Mouse (Mus musculus) forebrain, embryonic 10.5 days (tissue): ENCODE data around the gene Caln1. TPM values are rescaled to one million over a fixed set of nuclear protein-coding genes. Genes with fewer than 3 reads are reported as not detected.

Experiments
- DNase-seq: peaks from one replicate; pipeline ENCODE4 v3.0.0-alpha.2; 2017; ENCODE audit warnings: low spot score; ENCODE audit errors: extremely low spot score
- H3K27ac ChIP-seq: fragments of 300-500 bp; sonication (generic); 2 replicates; pipeline ENCODE4 v1.5.1; 2016; ENCODE audit warnings: mild to moderate bottlenecking
- H3K27me3 ChIP-seq: fragments of 300-500 bp; sonication (generic); 2 replicates; pipeline ENCODE4 v1.6.1; 2016; ENCODE audit warnings: mild to moderate bottlenecking; ENCODE audit not compliant: poor library complexity, severe bottlenecking
- H3K36me3 ChIP-seq: fragments of 300-500 bp; sonication (generic); replicated peaks from 2 replicates; pipeline ENCODE4 v1.6.1; 2016; ENCODE audit warnings: mild to moderate bottlenecking, moderate library complexity
- H3K4me1 ChIP-seq: fragments of 300-500 bp; sonication (generic); 2 replicates; pipeline ENCODE4 v1.6.1; 2016
- H3K4me3 ChIP-seq: fragments of 300-500 bp; sonication (generic); 2 replicates; pipeline ENCODE4 v1.5.1; 2016; ENCODE audit warnings: mild to moderate bottlenecking, moderate library complexity
- H3K9me3 ChIP-seq: fragments of 300-500 bp; sonication (generic); 2 replicates; pipeline ENCODE4 v1.6.1; 2016; ENCODE audit warnings: mild to moderate bottlenecking, moderate library complexity
- WGBS: fragments of 180-500 bp; shearing (Covaris S2); methylation state at CpG from one replicate; pipeline ENCODE4 v1.1.7; 2016; 5-methylcytosine and 5-hydroxymethylcytosine counted together
- polyA plus RNA-seq: library from polyadenylated mRNA; unstranded; fragments of >200 nt; fragmentation: Nextera tagmentation; extraction: Ambion mirVana; gene quantifications from 2 replicates; pipeline ENCODE4 v1.2.1, GENCODE M21; 2016

The Caln1 gene
- polyA plus RNA-seq, 1 experiment from 2014 or later: 0.30 TPM

- H3K9me3 ChIP-seq: no peaks in the 10 kb centered on the region
- DNase-seq: no peak
- no peaks in the 10 kb centered on the region for H3K36me3 ChIP-seq
- no peak overlapping the region for H3K27ac ChIP-seq
- 87% methylated on average over 1 of the region's 1 CpGs for WGBS
- H3K27me3 ChIP-seq: no peaks in the 10 kb centered on the region
- H3K4me1 ChIP-seq: no peaks in the 10 kb centered on the region
- H3K4me3 ChIP-seq: no peak overlapping the region
Measured at GRCm38 (mm10) chr5:130480290-130480689, 111.0 kb downstream of the Caln1 start.

DNA sequence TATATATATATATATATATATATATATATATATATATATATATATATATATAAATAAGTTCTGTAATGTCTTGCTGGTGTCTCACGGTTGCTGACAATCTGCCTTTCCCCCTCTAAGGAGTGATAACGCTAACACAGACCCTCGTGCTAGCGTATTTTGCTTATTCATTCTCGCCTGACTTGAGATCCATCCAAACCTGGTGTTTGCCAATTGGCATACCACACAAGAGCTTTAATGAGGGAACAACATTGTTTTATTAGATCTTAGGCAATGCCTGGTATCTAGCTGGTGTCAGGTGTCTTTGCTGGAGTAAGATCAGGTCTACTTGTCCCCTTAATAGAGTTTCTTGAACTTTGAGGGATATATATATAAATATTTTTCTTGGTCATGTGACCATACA lies 122.2 kb downstream of the Caln1 start:
- Histone ChIP-seq H3K27ac (no peak overlapping the region), H3K9me3 (no peaks in the 10 kb centered on the region), H3K4me3 (no peak overlapping the region), H3K27me3 (no peaks in the 10 kb centered on the region), H3K36me3 (no peaks in the 10 kb centered on the region), H3K4me1 (no peaks in the 10 kb centered on the region)
- DNase-seq: no peak
- WGBS: 95% methylated on average over 5 of the region's 5 CpGs

DNA sequence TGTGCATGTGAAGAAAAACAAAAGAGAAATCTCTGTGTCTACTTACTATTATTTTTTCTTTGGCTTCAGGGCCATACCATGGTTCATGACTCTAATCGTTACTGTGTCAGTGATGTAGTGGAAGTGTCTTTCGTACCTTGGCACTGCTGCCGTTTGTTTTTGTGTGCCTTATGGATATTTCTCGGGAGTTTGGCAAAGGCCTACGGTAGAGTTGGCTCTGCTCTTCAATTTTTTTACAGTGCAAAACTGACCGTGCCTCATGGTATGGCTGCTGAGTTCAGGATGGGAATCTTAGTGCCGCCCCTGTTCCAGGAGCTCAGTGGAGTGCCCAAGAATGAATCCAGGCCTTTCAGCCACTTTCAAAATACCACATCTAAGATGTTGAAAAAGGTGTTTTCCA lies 123.0 kb downstream of the Caln1 start:
- Histone ChIP-seq H3K36me3 (no peaks in the 10 kb centered on the region), H3K9me3 (no peaks in the 10 kb centered on the region), H3K4me1 (no peaks in the 10 kb centered on the region), H3K4me3 (no peak overlapping the region), H3K27ac (no peak overlapping the region), H3K27me3 (no peaks in the 10 kb centered on the region)
- no peak for DNase-seq
- 90% methylated on average over 7 of the region's 7 CpGs for WGBS

- H3K36me3 ChIP-seq: no peaks in the 10 kb centered on the region
- no peaks in the 10 kb centered on the region for H3K4me1 ChIP-seq
- H3K9me3 ChIP-seq: no peaks in the 10 kb centered on the region
- no peak overlapping the region for H3K4me3 ChIP-seq
- DNase-seq: no peak
- 91% methylated on average over 9 of the region's 9 CpGs for WGBS
- no peak overlapping the region for H3K27ac ChIP-seq
- H3K27me3 ChIP-seq: no peaks in the 10 kb centered on the region
Measured at GRCm38 (mm10) chr5:130502541-130502940, 133.3 kb downstream of the Caln1 start.

DNA sequence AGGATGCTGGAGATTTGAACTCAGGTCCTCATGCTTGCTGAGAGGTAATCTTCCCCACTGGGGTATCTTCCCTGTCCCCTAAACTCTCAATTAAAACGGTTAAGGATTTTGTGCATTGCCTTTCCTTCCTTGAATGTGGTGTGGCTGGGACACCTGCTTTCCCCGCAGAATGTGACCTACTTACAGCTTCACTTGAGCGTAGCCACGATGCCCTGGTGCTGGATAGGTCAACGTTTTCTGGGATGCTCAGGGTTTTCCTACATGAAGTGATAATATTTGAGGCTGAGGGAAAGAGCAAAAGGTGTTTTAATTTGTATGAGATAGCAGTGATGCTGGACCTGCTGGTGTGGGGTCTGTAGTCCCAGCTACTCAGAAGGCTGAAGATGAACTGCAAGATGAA lies 135.6 kb downstream of the Caln1 start:
- no peak overlapping the region for H3K4me3 ChIP-seq
- no peaks in the 10 kb centered on the region for H3K4me1 ChIP-seq
- no peaks in the 10 kb centered on the region for H3K27me3 ChIP-seq
- no peak overlapping the region for H3K27ac ChIP-seq
- no peaks in the 10 kb centered on the region for H3K9me3 ChIP-seq
- 91% methylated on average over 5 of the region's 5 CpGs for WGBS
- no peaks in the 10 kb centered on the region for H3K36me3 ChIP-seq
- no peak for DNase-seq

GRCm38 (mm10) chr5:130510516-130510915 lies 141.3 kb downstream of the Caln1 start:
- WGBS: 91% methylated on average over 2 of the region's 2 CpGs
- Histone ChIP-seq H3K4me3 (no peak overlapping the region), H3K27me3 (no peaks in the 10 kb centered on the region), H3K9me3 (no peaks in the 10 kb centered on the region; the same call in 1 of the 2 replicates), H3K27ac (no peak overlapping the region), H3K36me3 (no peaks in the 10 kb centered on the region), H3K4me1 (no peaks in the 10 kb centered on the region)
- no peak for DNase-seq

DNA sequence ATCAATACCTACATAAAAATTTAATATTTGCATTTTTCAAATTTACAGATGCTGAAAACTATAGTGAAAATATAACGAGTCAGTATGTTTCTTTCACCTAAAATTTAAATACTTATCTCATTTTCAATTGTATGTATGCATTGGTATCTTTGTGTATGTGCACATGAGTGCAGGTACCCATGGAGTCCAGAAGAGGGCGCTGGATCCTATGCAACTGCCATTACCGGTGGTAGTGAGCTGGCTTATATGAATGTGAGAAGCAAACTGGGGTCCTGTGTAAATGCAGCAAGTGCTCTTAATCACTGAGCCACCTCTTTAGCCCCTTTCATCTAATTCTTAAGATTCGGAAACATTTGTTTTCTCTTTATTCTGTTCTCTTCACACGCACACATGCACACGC lies 146.1 kb downstream of the Caln1 start:
- WGBS: 81% methylated on average over 6 of the region's 6 CpGs
- Histone ChIP-seq H3K27ac (no peak overlapping the region), H3K36me3 (no peaks in the 10 kb centered on the region), H3K27me3 (no peaks in the 10 kb centered on the region), H3K4me1 (no peaks in the 10 kb centered on the region), H3K9me3 (no peaks in the 10 kb centered on the region; the same call in 1 of the 2 replicates), H3K4me3 (no peak overlapping the region)
- DNase-seq: no peak

DNA sequence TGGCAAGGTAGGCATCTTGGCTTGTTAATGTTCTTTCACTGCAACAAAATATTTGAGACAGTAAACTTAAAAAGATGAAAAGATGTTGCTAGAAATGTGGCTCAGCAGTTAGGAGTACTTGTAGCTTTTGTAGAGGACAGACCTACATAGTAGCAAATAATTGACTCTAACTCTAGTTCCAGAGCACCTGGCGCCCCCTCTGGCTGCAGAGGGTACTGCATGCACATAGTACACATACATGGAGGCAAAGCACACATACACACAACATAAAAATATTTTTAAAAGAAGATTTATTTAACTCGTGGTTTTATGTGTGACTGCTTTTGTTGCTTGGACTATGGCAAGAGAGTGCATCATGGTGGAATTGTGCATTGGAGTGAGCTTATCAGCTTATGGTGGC lies 151.3 kb downstream of the Caln1 start:
- DNase-seq: no peak
- Histone ChIP-seq H3K27ac (no peak overlapping the region), H3K4me3 (no peak overlapping the region), H3K27me3 (no peaks in the 10 kb centered on the region), H3K9me3 (no peaks in the 10 kb centered on the region; the same call in 1 of the 2 replicates), H3K4me1 (no peaks in the 10 kb centered on the region), H3K36me3 (no peaks in the 10 kb centered on the region)
- WGBS: 77% methylated on average over 2 of the region's 2 CpGs

- 90% methylated on average over 2 of the region's 2 CpGs for WGBS
Measured at GRCm38 (mm10) chr5:130527416-130527815, 158.2 kb downstream of the Caln1 start.

DNA sequence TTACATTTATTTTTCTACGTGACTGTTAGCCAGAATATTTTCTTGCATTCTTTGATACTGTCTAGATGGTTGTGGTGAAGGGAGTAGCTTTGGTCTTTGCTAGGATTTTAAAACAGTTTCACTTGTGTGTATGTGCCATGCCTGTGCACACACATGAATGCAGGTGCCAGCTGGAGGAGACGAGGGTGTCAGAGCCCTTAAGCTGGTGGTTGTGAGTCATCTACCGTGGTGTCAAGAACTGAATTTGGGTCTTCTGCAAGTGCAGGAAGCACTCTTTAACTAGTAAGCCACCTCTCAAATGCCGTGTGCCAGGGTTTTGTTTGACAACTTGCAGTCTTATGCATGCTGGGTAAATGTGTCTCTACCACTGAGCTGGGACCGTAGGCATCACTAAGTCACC lies 178.2 kb downstream of the Caln1 start:
- no peaks in the 10 kb centered on the region for H3K9me3 ChIP-seq
- H3K27ac ChIP-seq: no peak overlapping the region
- H3K4me3 ChIP-seq: no peak overlapping the region
- no peak for DNase-seq
- H3K36me3 ChIP-seq: no peaks in the 10 kb centered on the region
- WGBS: 92% methylated on average over 5 of the region's 5 CpGs
- no peaks in the 10 kb centered on the region for H3K27me3 ChIP-seq
- no peaks in the 10 kb centered on the region; the same call in 1 of the 2 replicates for H3K4me1 ChIP-seq

More at GRCm38 (mm10) chr5:130527416-130527815, 158.2 kb downstream of the Caln1 start:
- Histone ChIP-seq H3K4me1 (no peaks in the 10 kb centered on the region), H3K36me3 (no peaks in the 10 kb centered on the region), H3K4me3 (no peak overlapping the region), H3K27me3 (no peaks in the 10 kb centered on the region), H3K27ac (no peak overlapping the region), H3K9me3 (no peaks in the 10 kb centered on the region)
- DNase-seq: no peak

GRCm38 (mm10) chr5:130553916-130554315 lies 184.7 kb downstream of the Caln1 start:
- no peaks in the 10 kb centered on the region; the same call in 1 of the 2 replicates for H3K4me1 ChIP-seq
- no peaks in the 10 kb centered on the region for H3K9me3 ChIP-seq
- no peaks in the 10 kb centered on the region for H3K27me3 ChIP-seq
- no peaks in the 10 kb centered on the region for H3K36me3 ChIP-seq
- DNase-seq: no peak
- no peak overlapping the region for H3K4me3 ChIP-seq
- WGBS: 65% methylated on average over 4 of the region's 4 CpGs
- no peak overlapping the region for H3K27ac ChIP-seq

DNA sequence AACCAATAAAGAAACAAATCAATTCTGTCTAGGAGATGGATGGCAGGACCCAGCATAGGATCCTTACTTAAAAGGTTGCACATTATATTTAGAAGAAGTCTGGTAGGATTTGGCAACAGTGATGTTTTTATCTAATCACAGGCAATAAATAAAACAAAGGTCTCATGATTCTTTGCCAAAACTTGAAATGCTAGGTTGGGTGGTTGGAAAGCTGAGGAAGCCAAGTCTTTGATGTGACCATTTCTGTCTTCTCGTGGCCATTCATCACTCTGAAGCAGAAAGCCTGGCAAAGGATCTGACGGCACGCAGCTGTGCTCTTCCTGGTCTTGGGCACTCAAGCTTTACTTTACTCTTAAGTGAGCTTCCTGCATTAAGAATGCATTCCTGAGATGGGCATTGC lies 193.9 kb downstream of the Caln1 start:
- 90% methylated on average over 3 of the region's 3 CpGs for WGBS
- Histone ChIP-seq H3K36me3 (no peaks in the 10 kb centered on the region), H3K4me1 (no peaks in the 10 kb centered on the region), H3K27me3 (no peaks in the 10 kb centered on the region), H3K27ac (no peak overlapping the region), H3K9me3 (peaks cover 6% of the 10 kb centered on the region), H3K4me3 (no peak overlapping the region)
- DNase-seq: no peak

DNA sequence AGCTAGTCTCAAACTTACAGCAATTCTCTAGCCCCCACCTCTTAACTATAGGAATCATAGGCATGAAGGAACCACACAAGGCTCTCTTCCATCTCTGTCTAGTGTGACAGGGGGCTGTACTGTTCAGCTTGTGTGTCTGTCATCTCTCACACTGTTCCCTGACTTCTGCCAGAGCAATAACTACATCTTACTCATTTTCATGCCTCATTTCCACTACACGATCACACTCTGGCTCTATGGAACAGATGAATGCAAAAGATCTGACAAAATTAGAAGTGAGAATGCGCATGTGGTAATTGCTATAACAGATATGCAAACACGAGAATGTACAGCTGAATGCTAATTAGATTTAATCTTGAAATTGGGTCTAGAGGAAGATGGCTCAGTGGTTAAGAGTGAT lies 196.7 kb downstream of the Caln1 start:
- H3K36me3 ChIP-seq: no peaks in the 10 kb centered on the region
- H3K27ac ChIP-seq: no peak overlapping the region
- H3K4me1 ChIP-seq: no peaks in the 10 kb centered on the region
- H3K27me3 ChIP-seq: no peaks in the 10 kb centered on the region
- WGBS: 93% methylated on average over 3 of the region's 3 CpGs
- peaks cover 6% of the 10 kb centered on the region for H3K9me3 ChIP-seq
- H3K4me3 ChIP-seq: no peak overlapping the region
- DNase-seq: no peak

GRCm38 (mm10) chr5:130577581-130577980 lies 208.3 kb downstream of the Caln1 start:
- H3K4me1 ChIP-seq: no peaks in the 10 kb centered on the region
- no peak overlapping the region for H3K4me3 ChIP-seq
- H3K9me3 ChIP-seq: no peaks in the 10 kb centered on the region
- whole genome bisulfite sequencing: 91% methylated on average over 2 of the region's 2 CpGs
- no peaks in the 10 kb centered on the region for H3K36me3 ChIP-seq
- H3K27ac ChIP-seq: no peak overlapping the region
- DNase-seq: no peak
- no peaks in the 10 kb centered on the region for H3K27me3 ChIP-seq
